Mouse (Mus musculus) C2C12 (cell line): ENCODE results near the gene Bex4. TPM values are rescaled to one million over a fixed set of nuclear protein-coding genes. Genes with fewer than 3 reads are reported as not detected.

Experiments
- H3K27me3 ChIP-seq: one replicate; pipeline ENCODE4 v1.6.1; 2011; ENCODE audit not compliant: control insufficient read depth, insufficient read depth, insufficient read length
- H3K36me3 ChIP-seq: one replicate; pipeline ENCODE4 v1.6.1; 2011; ENCODE audit not compliant: control insufficient read depth, insufficient read depth
- H3K4me3 ChIP-seq: one replicate; pipeline ENCODE4 v1.5.1; 2011; ENCODE audit warnings: mild to moderate bottlenecking, control low read depth; ENCODE audit not compliant: poor library complexity, insufficient read depth, severe bottlenecking
- H3K79me2 ChIP-seq: one replicate; pipeline ENCODE4 v1.6.1; 2011; ENCODE audit not compliant: control insufficient read depth, insufficient read depth
- H3K79me3 ChIP-seq: one replicate; pipeline ENCODE4 v1.6.1; 2011; ENCODE audit warnings: low read depth, control low read depth
- H3ac ChIP-seq: one replicate; pipeline ENCODE3; 2011; ENCODE audit warnings: low read depth; ENCODE audit not compliant: control insufficient read depth, insufficient read length
- CEBPB ChIP-seq: IDR thresholded peaks from one replicate; pipeline ENCODE4 v1.6.1; 2011; ENCODE audit warnings: low read depth, mild to moderate bottlenecking, control low read depth, moderate library complexity
- CTCF ChIP-seq: IDR thresholded peaks from one replicate; pipeline ENCODE4 v1.5.1; 2011; ENCODE audit not compliant: control insufficient read depth, insufficient read depth, insufficient read length
- FOSL1 ChIP-seq: IDR thresholded peaks from one replicate; pipeline ENCODE4 v1.8.0; 2011; ENCODE audit warnings: mild to moderate bottlenecking, low read length; ENCODE audit not compliant: poor library complexity, insufficient read depth, severe bottlenecking
- MAX ChIP-seq: IDR thresholded peaks from one replicate; pipeline ENCODE4 v1.6.1; 2011; ENCODE audit warnings: mild to moderate bottlenecking, control low read depth
- MYOD1 ChIP-seq: IDR thresholded peaks from one replicate; pipeline ENCODE4 v1.6.1; 2011; ENCODE audit warnings: low read depth; ENCODE audit not compliant: control insufficient read depth, insufficient read length
- MYOG ChIP-seq: IDR thresholded peaks from one replicate; pipeline ENCODE4 v1.6.1; 2011; ENCODE audit not compliant: control insufficient read depth, insufficient read length; ENCODE audit errors: extremely low read depth
- USF1 ChIP-seq: IDR thresholded peaks from one replicate; pipeline ENCODE4 v1.6.1; 2011; ENCODE audit warnings: low read depth, mild to moderate bottlenecking, control low read depth, moderate library complexity
- microRNA-seq: library from miRNA; unstranded; fragments of <30 nt; microRNA quantifications from one replicate; pipeline ENCODE4, GENCODE M21; 2019; ENCODE audit warnings: borderline microRNAs expressed
- polyA plus RNA-seq: library from polyadenylated mRNA; unstranded; fragments of >200 nt; fragmentation: generic; extraction: Trizol; gene quantifications from one replicate; pipeline ENCODE4 v1.2.1, GENCODE M21; 2012; ENCODE audit warnings: missing spikeins

Bex4 gene
- polyA plus RNA-seq, 1 experiment: not detected

- Histone ChIP-seq H3K79me2 (peaks cover 9% of the 10 kb centered on the region), H3K79me3 (peaks cover 11% of the 10 kb centered on the region), H3K27me3 (no peaks in the 10 kb centered on the region), H3ac (no peak overlapping the region), H3K4me3 (peak overlapping the region; percentile 32), H3K36me3 (peaks cover 12% of the 10 kb centered on the region)
- no peak for TF ChIP-seq CTCF
- no peak for TF ChIP-seq CEBPB
Measured at GRCm38 (mm10) chrX:136172786-136173185, 34.0 kb downstream of the Bex4 start.

GRCm38 (mm10) chrX:136180897-136181553 is 42.2 kb downstream of the Bex4 start:
- no peak for TF ChIP-seq FOSL1
- TF ChIP-seq MAX: no peak
- no peak for TF ChIP-seq MYOD1
- no peak for TF ChIP-seq MYOG
- no peak for TF ChIP-seq CEBPB
- TF ChIP-seq CTCF: no peak
- no peak for TF ChIP-seq USF1
- no peak overlapping the region for H3K4me3 ChIP-seq

GRCm38 (mm10) chrX:136183107-136183506 is 44.3 kb downstream of the Bex4 start:
- H3K79me2 ChIP-seq: no peaks in the 10 kb centered on the region
- no peaks in the 10 kb centered on the region for H3K79me3 ChIP-seq
- no peaks in the 10 kb centered on the region for H3K27me3 ChIP-seq
- TF ChIP-seq USF1 (no peak), MYOG (no peak), MYOD1 (no peak), CTCF (no peak), MAX (no peak), FOSL1 (no peak), CEBPB (no peak)
- H3K36me3 ChIP-seq: no peaks in the 10 kb centered on the region
- no peak overlapping the region for H3K4me3 ChIP-seq
- H3ac ChIP-seq: no peak overlapping the region

More at GRCm38 (mm10) chrX:136180897-136181553, 42.2 kb downstream of the Bex4 start:
- Histone ChIP-seq H3K27me3 (no peaks in the 10 kb centered on the region), H3K36me3 (no peaks in the 10 kb centered on the region), H3K79me3 (no peaks in the 10 kb centered on the region), H3ac (no peak overlapping the region), H3K79me2 (no peaks in the 10 kb centered on the region)

Small RNAs within 50 kb of the gene (microRNA-seq; reads per million reads assigned to microRNA genes)
- gene Mir6383: not detected

Other genes with a start within 250 kb of the Bex4 start
- 0.18 TPM for gene Arxes2, start 145.2 kb upstream of the Bex4 start, polyA plus RNA-seq
- gene Arxes1, start 105.6 kb upstream of the Bex4 start, polyA plus RNA-seq: not detected
- 15.1 TPM for gene Bex2, start 70.8 kb upstream of the Bex4 start, polyA plus RNA-seq
- gene Nxf3, start 53.7 kb upstream of the Bex4 start, polyA plus RNA-seq: 21.8 TPM
- 58.1 TPM for gene Tceal8, start 33.3 kb downstream of the Bex4 start, polyA plus RNA-seq
- gene Tceal5, start 64.9 kb downstream of the Bex4 start, polyA plus RNA-seq: 0.05 TPM
- gene Tceal7, start 75.8 kb downstream of the Bex4 start, polyA plus RNA-seq: not detected
- gene Bex1, start 76.5 kb downstream of the Bex4 start, polyA plus RNA-seq: not detected
- 93.5 TPM for gene Tceal9, start 106.1 kb downstream of the Bex4 start, polyA plus RNA-seq
- gene Bex3, start 131.3 kb downstream of the Bex4 start, polyA plus RNA-seq: 242 TPM